Mouse (Mus musculus): Measurements from ENCODE around the gene Hao1.

GRCm38 (mm10) chr2:134518042-134518441, 36.1 kb downstream of the Hao1 start:
- TF ChIP-seq GATA1 (IDR thresholded peaks at IDR 0.05; ENCODE audit: borderline replicate concordance, low read length): no peak
- no peak for TF ChIP-seq FLI1 (IDR thresholded peaks at IDR 0.05; ENCODE audit: low read length)
